Mouse (Mus musculus) hindbrain, embryonic 12.5 days (tissue): ENCODE measurements around the gene Commd1. TPM values are rescaled to one million over a fixed set of nuclear protein-coding genes. Genes with fewer than 3 reads are reported as not detected.

Source experiments
- ATAC-seq: fragments of 200-750 bp; cut with Nextera tagmentation; 2 replicates; pipeline ENCODE4 v1.8.0; 2017; ENCODE audit warnings: moderate TSS enrichment; ENCODE audit not compliant: low FRiP score
- H3K27ac ChIP-seq: fragments of 300-500 bp; sonication (generic); 2 replicates; pipeline ENCODE4 v1.5.1; 2016; ENCODE audit warnings: mild to moderate bottlenecking
- H3K27me3 ChIP-seq: fragments of 300-500 bp; sonication (generic); 2 replicates; pipeline ENCODE4 v1.6.1; 2016; ENCODE audit warnings: mild to moderate bottlenecking
- H3K36me3 ChIP-seq: fragments of 300-500 bp; sonication (generic); 2 replicates; pipeline ENCODE4 v1.6.1; 2016; ENCODE audit warnings: mild to moderate bottlenecking
- H3K4me1 ChIP-seq: fragments of 300-500 bp; sonication (generic); 2 replicates; pipeline ENCODE4 v1.6.1; 2016
- H3K4me2 ChIP-seq: fragments of 300-500 bp; sonication (generic); replicated peaks from 2 replicates; pipeline ENCODE4 v1.6.1; 2016; ENCODE audit warnings: mild to moderate bottlenecking
- H3K4me3 ChIP-seq: fragments of 300-500 bp; sonication (generic); 2 replicates; pipeline ENCODE4 v1.5.1; 2016; ENCODE audit warnings: mild to moderate bottlenecking
- H3K9ac ChIP-seq: fragments of 300-500 bp; sonication (generic); 2 replicates; pipeline ENCODE4 v1.6.1; 2016; ENCODE audit warnings: mild to moderate bottlenecking, moderate library complexity
- H3K9me3 ChIP-seq: fragments of 300-500 bp; sonication (generic); replicated peaks from 2 replicates; pipeline ENCODE4 v1.6.1; 2016; ENCODE audit warnings: mild to moderate bottlenecking
- WGBS: fragments of 180-500 bp; shearing (Covaris S2); methylation state at CpG from one replicate; pipeline ENCODE4 v1.1.7; 2016; 5-methylcytosine and 5-hydroxymethylcytosine counted together
- polyA plus RNA-seq: library from polyadenylated mRNA; unstranded; fragments of >200 nt; fragmentation: Nextera tagmentation; extraction: Ambion mirVana; gene quantifications from 2 replicates; pipeline ENCODE4 v1.2.1, GENCODE M21; 2016

Gene Commd1
- polyA plus RNA-seq, 1 experiment from 2014 or later = 309 TPM

DNA sequence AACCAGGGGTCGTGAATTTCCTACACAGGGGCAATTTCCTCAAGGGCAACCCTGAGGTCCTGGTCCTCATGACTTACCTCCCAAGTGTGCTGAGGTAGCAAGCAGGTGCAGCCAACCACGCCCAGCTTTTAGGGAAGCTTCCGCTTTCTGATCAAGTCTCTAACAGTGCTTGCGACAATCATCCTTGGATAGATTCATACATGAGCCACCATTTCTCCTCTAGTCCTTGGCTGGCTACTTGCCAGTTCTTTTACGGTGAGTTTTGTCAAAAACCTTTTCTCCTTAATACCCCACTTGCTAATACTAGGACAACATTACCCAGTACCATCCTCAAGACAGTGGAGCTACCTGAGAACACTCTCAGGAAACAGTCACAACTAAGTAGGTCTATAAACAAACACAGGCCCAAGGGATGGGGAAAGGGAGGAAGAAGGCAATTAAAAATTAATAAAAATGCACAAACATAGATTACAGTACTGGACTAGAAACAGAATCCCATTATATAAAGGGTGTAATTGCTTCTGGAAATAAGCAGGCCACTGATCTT, 133.5 kb downstream of the Commd1 start:
- Histone ChIP-seq H3K27me3 (no peaks in the 10 kb centered on the region; the same call in 1 of the 2 replicates), H3K36me3 (no peaks in the 10 kb centered on the region), H3K4me3 (no peak overlapping the region), H3K9me3 (no peaks in the 10 kb centered on the region), H3K4me1 (peaks cover 3% of the 10 kb centered on the region; the same call in 1 of the 2 replicates), H3K4me2 (no peak overlapping the region), H3K27ac (no peak overlapping the region), H3K9ac (no peak overlapping the region)
- 88% methylated on average over 5 of the region's 5 CpGs for WGBS
- ATAC-seq = no peak

DNA sequence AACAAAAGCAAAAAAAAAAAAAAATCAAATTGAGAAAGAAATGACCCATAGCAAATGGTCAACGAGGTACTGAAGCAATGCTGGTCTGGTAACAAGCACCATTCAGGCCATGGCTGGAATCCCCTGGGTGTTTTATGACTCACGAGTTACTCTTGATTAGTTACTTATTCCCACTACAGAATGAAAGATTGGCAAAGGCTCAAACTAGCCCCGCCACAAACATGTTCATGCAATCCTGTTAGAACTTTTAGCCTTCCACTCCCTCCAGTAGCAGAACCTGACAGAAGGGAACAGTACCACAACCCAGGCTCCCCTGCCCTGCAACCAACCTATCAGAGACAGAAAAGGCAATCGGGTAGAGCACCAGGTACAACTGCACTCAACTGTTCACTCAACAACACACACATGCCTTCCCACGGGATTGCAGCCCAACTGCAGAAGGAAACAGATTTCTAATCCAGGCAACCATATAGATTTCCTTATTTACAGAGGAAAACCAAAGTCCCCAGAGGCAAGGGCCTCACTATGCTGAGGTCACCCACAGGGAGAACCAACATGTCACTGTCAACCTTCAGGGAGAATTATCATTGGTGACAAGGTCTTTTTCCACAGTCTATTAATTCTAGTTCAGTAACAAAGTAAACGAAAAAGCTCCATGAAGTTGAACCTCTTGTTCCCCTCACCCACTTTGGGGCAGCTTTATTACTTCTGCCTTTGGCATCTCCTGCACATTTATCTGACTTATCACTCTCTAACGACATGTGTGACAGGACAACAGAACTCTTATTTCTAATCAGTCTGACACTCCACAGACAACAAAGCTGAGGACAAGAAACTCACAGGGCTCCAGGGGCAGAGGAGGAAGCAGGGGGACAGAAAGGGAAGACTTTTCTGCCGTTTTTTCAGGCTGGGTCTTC, 134.2 kb downstream of the Commd1 start:
- no peak overlapping the region for H3K4me3 ChIP-seq
- 67% methylated on average over 8 of the region's 8 CpGs for WGBS
- H3K4me1 ChIP-seq = peaks cover 3% of the 10 kb centered on the region; the same call in 1 of the 2 replicates
- H3K9ac ChIP-seq = no peak overlapping the region
- H3K27me3 ChIP-seq = no peaks in the 10 kb centered on the region
- H3K9me3 ChIP-seq = no peaks in the 10 kb centered on the region
- no peak for ATAC-seq
- H3K36me3 ChIP-seq = no peaks in the 10 kb centered on the region
- H3K27ac ChIP-seq = no peak overlapping the region
- H3K4me2 ChIP-seq = no peak overlapping the region

GRCm38 (mm10) chr11:22846960-22847731, 135.0 kb downstream of the Commd1 start:
- Histone ChIP-seq H3K36me3 (no peaks in the 10 kb centered on the region), H3K4me1 (peaks cover 3% of the 10 kb centered on the region; the same call in 1 of the 2 replicates), H3K4me2 (no peak overlapping the region), H3K9me3 (no peaks in the 10 kb centered on the region), H3K4me3 (no peak overlapping the region), H3K27me3 (no peaks in the 10 kb centered on the region), H3K27ac (no peak overlapping the region), H3K9ac (no peak overlapping the region)
- 69% methylated on average over 8 of the region's 8 CpGs for WGBS
- ATAC-seq = no peak

Other genes starting within 250 kb of the Commd1 start
- 3.4 and 4.7 TPM in 2 replicates for gene B3gnt2, start 121.4 kb downstream of the Commd1 start, polyA plus RNA-seq
- gene Zrsr1, start 10.4 kb downstream of the Commd1 start, polyA plus RNA-seq = 5.2 and 7.5 TPM in 2 replicates
- gene Gm28048, start 292 bp downstream of the Commd1 start, polyA plus RNA-seq = 5.7 TPM in 2 replicates
- gene Cct4, start 8.1 kb upstream of the Commd1 start, polyA plus RNA-seq = 326 and 341 TPM in 2 replicates
- 7.7 and 8.0 TPM in 2 replicates for gene Fam161a, start 25.1 kb upstream of the Commd1 start, polyA plus RNA-seq